Mouse (Mus musculus) adrenal gland, postnatal 36 days (tissue): Measurements from ENCODE around the gene Stpg2. TPM values are rescaled to one million over a fixed set of nuclear protein-coding genes. Genes with fewer than 3 reads are reported as not detected.
"Not testable (repeated sequence)": the region's sequence is repeated elsewhere in the genome, so short reads cannot be mapped to it uniquely, and the experiment has no call there.

Source experiments
- DNase-seq, 2 experiments: peaks; one replicate each; pipeline ENCODE4 v3.0.0; 2021; ENCODE audit warnings: mixed read lengths in 1 of 2
- long read RNA-seq, 2 experiments: library from polyadenylated mRNA; stranded (forward); transcript quantifications; one replicate each; pipeline ENCODE4 v2.0.0; 2021; ENCODE audit warnings: borderline sequencing depth in 2 of 2
- total RNA-seq, 2 experiments: library from RNA; stranded (reverse); gene quantifications; 2 replicates each; pipeline ENCODE4 v1.2.3; 2021

The Stpg2 gene
- total RNA-seq = under 1 TPM; 0.16 to 0.23 TPM
- long read RNA-seq, experiment 1 = 0 reads
- long read RNA-seq, experiment 2 = 0 reads

GRCm38 (mm10) chr3:139205444-139205998, at the start of gene Stpg2:
Stpg2 (plus strand) TSS chr3:139205694.
- peak; percentile 93 to 97 for DNase-seq

GRCm38 (mm10) chr3:139162146-139162545, 43.3 kb upstream of the Stpg2 start:
- DNase-seq = no peak

GRCm38 (mm10) chr3:139162658-139163057, 42.8 kb upstream of the Stpg2 start:
- no peak for DNase-seq

DNA sequence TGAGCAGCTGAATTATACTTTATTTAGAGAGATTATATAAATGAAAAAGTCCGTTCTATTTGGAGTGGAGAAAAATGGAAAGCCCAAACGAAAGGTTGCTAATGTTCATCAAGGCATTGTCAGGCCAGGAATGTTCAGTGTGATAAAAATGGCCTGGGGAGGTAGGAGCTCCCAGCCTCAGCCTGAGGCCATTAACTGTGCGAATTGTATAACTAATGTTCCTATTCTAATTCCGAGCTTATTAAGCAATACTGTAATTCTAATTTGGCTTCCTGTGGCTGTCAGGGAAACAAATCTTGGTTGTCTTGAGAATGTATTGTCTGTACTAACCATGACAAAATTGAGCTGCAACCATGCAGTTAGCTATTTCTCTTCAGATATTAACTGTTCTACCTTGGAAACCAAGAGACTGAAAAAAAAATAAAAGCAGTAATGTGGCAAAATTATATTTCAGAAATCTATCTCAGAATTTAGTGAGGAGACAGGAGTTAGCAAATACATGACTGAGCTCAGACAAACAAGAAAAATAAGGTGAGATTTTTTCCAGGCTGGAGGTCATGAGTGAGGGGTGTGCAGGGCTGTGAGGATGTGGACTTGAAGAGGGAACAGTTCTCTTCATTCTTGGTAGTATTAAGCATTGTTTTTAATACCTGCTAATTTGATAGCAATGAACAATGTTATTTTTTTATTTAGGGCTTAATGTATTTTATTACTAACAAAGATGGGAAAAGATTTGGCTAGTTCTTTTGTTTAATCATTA, 36.8 kb upstream of the Stpg2 start:
- DNase-seq = no peak

- no peak for DNase-seq
Measured at GRCm38 (mm10) chr3:139169740-139170139, 35.8 kb upstream of the Stpg2 start.

DNA sequence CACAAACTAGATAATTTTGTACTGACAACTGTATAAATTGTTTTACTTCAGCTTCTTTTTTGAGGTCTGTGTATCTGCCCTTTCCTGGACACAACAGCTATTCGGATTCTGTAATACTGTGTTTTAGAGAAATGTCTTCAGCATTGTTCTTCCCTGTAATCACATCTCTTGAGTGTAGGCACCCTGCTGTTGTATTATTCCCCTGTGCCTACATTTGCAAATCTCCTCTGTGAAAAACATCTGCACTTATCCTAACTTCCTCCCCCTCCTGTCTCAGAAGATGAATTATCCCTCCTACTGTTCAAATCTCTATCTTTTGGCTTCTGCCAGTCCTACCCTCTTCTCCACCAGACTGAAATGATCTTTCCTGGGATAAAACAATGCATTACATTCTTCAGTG, 28.6 kb upstream of the Stpg2 start:
- no peak for DNase-seq

DNA sequence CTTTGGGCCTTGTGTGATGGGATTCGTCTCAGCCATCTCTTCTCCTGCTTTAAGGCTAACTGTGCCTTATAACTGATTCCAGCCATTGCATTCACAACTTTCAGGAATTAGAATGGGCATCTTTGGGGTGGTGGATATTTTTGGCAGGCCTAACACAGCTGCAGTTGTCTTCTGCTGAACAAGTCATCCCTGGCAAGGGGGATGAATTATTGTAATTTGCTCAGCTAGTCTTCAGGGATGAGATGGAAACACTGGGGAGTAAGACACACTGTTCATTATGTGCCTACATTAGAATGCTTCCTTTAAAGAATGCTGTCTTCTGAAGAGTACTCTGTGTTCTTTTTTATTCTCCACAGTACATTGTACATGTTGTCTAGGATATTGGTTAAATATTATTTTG, 14.0 kb upstream of the Stpg2 start:
- DNase-seq = no peak

GRCm38 (mm10) chr3:139193917-139194316, 11.6 kb upstream of the Stpg2 start:
- no peak for DNase-seq

- no peak for DNase-seq
Measured at GRCm38 (mm10) chr3:139198412-139198811, 7.1 kb upstream of the Stpg2 start.

- DNase-seq = no peak
Measured at GRCm38 (mm10) chr3:139200324-139200723, 5.2 kb upstream of the Stpg2 start.

GRCm38 (mm10) chr3:139216945-139217344, 11.5 kb downstream of the Stpg2 start:
- DNase-seq = no peak

DNA sequence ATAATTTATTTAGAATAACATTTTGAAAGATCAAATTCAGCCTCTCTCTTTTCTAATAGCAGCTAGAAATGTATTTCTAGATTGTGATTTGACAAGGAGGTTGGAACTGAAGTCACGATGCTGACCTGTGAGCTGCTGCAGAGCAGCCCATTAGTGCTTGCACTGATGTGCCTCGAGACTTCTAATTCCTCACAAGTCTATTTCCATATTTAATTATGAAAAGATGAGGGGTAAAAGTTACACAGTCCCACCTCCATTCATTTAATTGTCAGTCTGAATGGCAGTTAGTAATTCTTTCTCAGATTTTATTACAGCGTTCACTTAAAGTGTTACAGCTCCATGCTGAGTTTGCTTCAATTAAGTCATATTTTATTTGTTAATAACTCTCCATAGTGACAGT, 19.6 kb downstream of the Stpg2 start:
- no peak for DNase-seq

- DNase-seq = peak; percentile 44 to 55
Measured at GRCm38 (mm10) chr3:139226811-139227210, 21.3 kb downstream of the Stpg2 start.

DNA sequence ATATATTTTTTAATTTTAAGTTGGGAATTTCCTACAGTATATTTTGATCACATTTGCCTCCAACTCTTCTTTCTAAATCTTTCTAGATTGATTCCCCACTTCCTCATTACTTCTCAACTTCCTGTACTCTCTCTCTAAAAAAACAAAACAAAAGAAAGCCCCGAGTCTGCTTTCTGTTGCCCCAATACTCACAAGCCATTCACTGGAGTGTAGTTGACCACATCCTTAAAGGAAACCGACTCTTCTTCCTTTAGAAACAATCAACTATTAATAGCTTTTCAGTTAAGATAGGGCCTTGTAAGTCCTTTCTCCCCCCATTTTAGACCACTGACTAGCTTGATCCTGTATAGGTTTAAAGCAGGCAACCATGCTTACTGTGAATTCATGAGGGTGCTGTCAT, 39.7 kb downstream of the Stpg2 start:
- no peak for DNase-seq

DNA sequence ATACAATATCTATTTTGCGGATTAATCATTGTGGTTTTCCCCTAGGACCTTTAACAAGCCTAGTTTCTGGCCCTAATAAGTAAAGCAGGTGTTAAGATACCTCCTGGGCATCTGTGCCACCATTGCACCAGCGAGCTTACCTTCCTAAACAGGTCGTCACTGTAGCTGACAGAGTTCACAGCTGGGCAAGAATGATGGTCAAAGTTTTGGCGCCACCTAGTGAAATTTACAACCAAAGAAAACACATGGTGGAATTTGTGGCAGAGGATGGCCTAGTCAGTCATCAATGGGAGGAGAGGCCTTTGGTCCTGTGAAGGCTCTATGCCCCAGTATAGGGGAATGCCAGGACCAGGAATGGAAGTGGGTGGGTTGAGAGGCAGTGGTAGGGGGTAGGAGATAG, 41.0 kb downstream of the Stpg2 start:
- DNase-seq = peak in 1 of 2 experiments; percentile 34

- not testable (repeated sequence) for DNase-seq
Measured at GRCm38 (mm10) chr3:139262359-139262758, 56.9 kb downstream of the Stpg2 start.

- DNase-seq = no peak
Measured at GRCm38 (mm10) chr3:139297909-139298308, 92.4 kb downstream of the Stpg2 start.

GRCm38 (mm10) chr3:139308078-139308809, 102.8 kb downstream of the Stpg2 start:
- DNase-seq = no peak

DNA sequence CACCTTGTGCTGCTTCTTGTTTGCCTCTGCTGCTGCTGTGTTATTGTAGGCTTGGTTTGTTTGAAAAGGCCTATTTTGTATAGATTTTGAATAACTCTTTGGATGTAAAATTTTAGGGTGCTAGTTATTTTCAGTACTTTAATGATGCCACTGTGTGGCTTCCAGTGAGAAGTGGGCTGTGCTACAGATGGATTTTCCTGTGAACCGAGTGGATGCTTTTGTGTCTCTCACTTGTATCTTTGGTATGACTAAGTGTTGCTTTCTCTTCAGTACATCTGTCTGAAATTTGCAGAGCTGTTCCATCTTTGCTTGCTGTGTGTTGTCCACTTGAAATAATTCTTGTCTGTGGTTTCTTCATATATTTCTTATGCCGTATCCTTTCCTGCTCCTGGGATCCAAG, 106.2 kb downstream of the Stpg2 start:
- no peak for DNase-seq

DNA sequence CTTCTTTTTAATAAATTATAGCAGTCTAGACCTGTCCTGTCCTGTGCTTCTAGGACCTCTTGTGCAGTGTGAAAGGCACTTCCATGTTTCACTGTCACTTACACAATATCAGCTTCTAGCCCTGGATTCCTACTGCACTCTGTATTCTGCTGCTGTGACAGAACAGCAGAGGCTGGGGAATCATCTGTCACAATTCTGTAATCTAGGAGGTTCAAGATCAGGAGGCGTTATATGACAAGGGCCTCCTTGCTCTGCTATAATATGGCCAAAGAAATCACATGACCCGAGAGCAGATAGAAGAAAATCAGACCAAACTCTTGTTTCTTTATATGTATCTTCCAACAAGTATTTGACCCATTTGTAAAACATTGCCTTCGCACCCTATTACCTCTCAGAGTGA, 175.0 kb downstream of the Stpg2 start:
- DNase-seq = no peak

GRCm38 (mm10) chr3:139397077-139397865, 191.8 kb downstream of the Stpg2 start:
- no peak for DNase-seq

DNA sequence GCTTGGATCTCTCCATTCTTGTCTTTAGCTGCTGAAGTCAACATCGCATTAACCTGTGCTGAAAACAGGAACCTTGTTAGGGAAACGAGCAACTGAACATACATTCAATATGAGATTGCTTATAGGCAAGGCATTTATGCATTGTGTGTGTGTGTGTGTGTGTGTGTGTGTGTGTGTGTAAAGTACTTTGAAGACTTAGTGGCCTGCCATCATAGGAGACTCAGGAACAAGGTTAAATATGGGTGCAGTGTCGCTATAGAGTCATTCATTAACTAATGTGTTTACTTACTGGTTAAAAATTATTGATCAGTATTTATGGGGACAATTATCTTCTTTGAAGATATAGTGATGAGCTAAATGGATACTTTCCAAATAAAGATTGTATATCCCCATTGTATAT, 199.2 kb downstream of the Stpg2 start:
- DNase-seq = no peak
